Mouse (Mus musculus) c-Kit-negative CD71-positive TER-119-positive erythroid progenitor cells, embryonic 14.5 days (primary cell): ENCODE results near the gene Tnr.

ENCODE experiments used
- DNase-seq: peaks from one replicate; pipeline ENCODE4 v3.0.0-alpha.2; 2013; ENCODE audit warnings: low read depth, low spot score

Tnr gene

DNA sequence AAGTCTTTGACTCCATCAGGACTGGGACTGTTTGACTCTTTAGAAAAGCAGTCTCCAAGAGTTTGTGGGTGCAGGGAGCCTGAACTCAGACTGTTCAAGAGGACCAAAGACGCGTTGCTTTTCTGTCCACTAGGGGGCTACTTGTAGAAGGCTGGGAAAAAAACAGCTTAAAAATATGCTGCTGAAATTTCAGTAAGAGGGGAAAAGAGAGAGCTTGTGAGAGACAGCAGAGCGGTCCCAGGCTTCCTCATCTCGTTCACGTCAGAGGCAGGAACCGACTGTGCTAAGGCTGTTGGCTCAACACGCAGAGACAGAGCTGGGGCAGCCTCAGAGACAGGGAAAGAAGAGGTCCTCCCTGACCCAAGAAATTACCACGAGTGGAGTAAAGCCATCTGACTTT lies at the start of gene Tnr:
Tnr (plus strand) TSS at position 192 of the 400 bp plus-strand sequence.
- no peak for DNase-seq

DNA sequence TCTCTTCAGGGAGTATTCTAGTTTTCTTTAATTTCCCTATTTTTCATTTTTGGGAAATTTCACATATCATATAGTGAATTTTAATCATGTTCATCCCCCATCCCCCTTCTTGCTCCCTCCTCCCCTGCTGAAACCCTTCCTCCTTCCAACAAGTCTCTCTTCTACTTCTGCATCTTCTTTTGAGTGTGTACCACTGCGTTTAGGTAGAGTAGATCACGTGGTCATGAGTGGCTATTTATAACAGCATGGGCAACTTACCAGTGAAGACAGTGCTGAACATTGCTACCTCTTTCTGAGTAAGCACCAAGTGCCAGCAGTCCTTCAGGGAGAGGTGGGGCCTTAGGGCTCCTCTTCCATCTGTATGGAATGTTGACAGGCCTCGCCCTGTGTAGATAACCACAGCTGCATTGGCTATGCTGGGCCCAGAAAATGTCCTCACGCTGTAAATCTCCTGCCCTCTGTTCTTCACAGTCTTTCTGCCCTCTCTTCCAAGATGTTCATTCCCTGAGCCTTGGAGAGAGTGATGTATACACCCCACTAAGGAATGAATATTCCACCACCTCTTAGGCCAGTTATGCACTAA lies 33.6 kb upstream of the Tnr start:
- DNase-seq = no peak

DNA sequence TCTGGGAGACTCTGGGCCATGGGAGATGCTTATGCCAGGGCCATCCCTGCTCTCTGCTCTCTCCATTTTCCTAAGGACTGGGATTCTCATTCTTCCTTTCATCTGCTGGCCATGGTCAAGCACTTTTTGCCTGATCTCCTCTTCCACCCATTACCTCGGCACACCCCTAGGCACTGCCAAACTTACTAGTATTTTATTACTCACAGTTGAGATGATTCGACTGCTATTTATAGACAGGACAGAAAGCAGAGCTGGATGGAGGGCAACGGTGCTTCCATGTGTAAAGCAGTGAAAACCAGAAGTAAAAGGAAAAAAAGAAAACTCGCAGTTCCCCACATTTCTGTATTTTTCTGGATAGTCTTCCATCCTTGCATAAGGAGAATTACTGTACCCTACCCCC lies 31.0 kb upstream of the Tnr start:
- no peak for DNase-seq

DNA sequence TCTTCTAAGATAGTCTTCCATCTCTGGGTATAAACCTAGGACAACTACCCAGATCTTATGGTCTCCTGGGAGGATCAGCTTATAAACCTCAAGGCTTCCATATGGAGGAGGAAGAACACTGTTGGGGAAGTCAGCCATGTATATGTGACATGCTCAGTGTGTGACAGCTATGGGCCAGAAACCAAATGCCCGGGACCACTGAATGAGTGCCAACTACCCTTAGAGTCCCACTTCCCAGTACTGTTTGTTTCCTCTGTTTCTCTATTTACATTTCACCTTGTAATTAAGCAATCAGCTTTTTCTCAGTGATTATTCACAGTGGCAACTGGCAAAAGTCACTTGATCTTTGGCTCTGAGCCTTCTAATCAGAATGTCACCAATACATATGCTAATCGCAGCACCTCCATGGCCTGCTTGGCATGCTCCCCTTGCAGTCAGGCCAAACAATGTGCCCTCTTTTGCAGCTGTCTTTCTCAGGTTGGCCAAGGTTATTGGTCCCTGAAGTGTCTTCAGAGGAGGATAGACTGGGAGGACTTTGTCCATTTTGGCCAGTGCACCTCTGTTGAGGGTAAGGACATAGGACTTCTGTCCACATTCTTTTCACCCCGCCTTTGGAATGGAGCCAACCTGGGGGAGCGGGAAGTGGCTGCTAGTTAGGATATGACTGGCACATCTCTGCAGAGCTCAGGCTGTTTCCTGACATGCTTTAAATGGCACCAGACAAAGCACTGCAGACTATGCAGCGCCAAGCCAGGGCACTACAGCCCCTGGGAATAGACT lies 29.7 kb upstream of the Tnr start:
- DNase-seq = no peak

DNA sequence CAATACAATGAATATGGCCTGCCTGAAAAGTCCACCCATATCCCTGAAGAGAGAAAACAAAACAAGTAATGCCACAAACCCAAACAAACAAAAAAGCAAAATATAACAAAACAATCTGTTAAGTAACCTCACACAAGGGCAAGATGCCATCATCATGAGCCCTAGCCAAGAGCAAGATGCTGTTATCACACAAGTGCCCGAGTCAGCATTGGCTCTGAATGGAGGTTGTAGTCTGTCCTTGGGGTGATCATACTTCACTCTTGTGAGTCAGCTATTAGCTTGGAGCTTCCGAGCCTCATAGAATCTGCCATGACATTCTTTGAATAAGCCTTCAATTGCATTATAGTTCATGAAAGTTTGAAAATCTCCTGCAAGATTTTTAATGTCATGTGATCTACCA lies 25.3 kb upstream of the Tnr start:
- DNase-seq = no peak

DNA sequence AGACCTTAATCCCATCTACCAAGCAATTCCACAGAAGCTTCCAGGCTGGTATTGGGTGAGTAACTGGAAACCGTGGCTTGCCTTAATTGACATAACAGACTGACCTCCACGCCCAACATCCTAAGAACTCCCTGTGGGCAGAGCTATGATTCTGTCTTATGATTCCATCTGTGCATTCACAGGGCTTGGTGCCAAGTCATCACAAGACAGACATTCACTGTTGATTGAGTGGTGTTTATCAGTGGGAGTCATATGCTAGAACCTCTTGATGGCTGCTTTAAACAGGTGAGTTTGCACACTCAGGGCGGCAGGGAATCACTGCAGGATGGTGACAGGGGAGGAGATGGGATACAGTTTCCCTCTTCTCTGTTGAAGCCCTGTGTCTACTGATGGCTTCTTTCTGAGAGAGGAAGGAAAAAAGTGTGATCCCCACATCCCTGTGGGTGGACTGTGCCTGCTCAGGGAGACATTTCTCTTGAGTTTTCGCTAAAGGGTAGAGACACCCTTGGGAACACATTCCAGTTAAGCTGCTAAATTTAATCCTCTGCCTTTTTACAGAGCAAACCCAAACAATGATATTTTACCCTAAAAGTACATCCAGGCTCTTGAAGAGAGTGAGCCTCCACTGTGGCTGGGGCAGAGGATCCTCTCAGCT lies 23.6 kb upstream of the Tnr start:
- DNase-seq = no peak

DNA sequence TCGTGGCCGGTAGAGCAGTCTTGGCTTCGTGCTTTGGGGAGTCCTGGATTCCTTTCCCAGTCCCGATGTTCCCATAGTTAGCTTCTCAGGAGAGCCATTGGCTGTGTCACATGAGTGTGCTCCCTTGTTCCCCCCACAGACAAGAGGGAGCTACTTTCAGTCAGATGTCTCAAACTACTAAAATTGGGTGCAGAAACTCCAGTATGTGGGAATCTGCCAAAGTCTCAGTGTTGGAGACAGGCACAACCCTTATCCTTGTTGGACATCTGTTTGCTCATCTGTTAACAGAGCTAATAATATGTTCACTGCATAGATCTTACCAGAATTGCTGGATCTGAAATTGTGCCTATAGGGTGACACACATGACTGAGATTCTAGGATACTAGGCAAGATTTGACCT lies 21.7 kb upstream of the Tnr start:
- no peak for DNase-seq

DNA sequence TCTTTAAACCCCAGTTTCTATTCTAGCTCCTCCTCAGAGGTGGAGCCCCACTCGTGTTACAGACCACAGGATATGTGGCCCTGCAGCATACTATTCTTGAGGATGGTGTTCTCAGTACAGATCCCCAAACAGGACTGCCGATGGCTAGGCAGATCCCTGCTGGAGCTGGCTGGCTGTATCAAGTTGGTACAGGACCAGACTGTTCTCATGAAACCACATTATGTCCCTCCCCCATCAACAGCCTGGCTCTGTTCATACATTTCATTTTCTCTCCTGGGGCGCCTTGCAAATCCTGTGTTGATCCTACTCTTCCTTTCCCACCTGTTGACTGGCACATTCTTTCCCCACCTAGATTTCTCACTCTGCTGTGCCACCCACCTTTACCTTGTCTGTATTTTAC lies 12.9 kb upstream of the Tnr start:
- DNase-seq = no peak

DNA sequence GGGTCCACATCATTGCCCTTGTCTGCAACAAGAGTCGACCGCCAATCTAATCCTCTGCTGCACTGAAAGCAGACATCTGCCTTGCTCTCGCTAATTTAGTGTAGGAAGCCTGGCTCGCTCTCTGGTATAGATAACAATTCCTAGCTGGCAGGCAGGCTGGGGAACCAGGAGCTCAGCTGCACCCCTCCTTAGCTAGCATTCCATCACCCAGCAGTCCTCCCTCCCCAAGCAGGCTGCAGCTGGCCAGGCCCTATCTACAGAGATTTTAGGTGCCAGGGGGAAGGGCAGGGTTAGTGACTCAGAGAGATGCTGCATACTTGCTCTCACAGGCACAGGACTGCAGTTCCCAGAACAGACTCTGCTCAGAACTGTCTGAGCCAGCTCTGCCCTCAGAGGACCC lies 5.9 kb upstream of the Tnr start:
- no peak for DNase-seq

DNA sequence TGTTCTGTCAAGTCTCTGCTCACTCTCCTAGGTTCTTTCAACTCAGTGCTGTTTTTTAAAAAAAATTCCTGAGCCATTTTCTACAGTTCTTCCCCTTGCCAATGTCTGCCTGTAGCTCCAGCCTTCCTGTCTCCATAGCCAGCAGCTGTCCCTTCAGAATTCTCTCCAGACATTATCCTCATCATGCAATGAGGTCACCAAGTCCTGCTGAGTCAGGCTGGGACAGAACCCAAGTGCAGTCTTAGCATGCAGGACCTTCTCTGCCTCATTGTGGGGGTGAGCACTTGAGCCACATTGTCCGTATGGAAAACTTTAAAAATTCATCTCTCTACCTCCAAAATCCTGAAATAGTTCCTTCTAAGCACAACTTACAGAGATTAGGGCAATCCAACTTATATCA lies 4.4 kb upstream of the Tnr start:
- no peak for DNase-seq

DNA sequence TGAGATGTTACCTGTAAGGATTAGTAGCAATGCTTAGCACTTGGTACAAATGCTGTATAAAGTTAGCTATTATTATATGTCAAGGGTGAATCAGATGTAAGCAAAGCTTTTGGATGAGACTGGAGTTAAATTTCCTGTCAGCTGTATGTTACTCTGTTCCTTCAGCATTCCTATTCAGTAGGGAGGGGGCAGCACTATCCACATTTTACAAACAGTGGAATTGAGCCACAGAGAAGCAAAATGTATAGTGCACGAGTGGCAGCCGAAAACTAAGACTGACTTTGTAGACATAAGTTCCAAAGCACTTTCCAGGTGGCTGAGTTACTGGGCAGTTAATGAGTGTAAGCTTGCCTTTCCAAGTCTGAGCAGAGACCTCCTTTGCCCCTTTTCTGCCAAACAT lies 500 bp upstream of the Tnr start:
- DNase-seq = no peak

DNA sequence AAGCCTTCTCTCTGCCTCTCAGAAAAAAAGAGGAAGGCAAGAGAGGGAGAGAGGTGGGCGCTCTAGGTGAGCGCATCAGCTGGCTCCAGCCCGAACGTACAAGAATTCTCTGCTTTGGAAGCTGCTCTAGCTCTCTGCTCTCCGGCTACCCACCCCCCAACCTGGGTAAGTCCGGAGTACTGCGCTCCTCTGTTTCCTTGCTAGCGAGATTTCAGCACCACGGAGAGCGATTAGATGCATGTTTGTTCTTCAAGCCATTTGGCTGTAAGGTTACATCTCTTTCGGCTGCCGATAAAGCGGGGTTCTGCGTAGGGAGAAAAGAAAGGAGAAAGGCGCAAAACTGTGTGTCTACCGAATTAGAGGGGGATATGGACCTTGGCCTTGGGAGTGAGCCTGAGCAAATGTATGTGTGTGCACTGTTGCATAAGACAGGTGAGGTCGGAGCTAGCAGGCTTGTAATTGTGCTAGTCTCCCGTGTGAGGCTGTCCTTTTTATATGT lies 531 bp downstream of the Tnr start:
- no peak for DNase-seq

DNA sequence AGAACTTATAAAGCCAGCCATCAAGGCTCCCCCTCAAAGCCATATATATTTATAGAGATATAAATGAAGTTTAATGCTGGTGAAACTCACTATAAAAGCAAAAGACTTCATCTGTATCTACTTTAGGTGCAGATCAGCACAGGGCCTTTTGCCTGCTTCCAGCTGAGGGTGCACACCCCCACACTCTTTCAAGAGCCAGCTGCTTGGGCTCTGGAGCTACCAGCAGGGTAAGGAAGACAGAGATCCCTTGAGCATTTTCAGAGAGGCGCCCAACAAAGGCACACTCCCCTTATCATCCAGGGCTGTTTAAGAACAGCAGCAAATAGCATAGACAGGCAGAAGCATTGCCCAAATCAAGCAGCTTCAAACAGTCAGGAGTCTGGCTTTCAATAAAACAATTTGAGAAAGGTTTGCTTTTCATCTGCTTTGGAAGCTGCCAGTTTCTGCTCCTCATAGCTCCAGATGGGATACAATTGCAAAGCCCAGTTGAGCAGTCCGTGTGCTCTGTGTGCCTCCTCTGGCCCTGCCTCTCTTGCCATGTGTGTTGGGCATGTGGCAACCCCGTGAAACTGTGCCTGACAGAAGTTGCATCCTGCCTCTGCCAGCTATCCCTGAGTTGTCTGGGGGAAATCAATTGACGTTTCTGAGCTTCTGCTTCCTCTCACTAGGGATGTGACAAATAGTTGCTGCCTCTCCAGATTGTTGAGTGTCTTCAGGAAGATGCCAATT lies 9.4 kb downstream of the Tnr start:
- DNase-seq = no peak

DNA sequence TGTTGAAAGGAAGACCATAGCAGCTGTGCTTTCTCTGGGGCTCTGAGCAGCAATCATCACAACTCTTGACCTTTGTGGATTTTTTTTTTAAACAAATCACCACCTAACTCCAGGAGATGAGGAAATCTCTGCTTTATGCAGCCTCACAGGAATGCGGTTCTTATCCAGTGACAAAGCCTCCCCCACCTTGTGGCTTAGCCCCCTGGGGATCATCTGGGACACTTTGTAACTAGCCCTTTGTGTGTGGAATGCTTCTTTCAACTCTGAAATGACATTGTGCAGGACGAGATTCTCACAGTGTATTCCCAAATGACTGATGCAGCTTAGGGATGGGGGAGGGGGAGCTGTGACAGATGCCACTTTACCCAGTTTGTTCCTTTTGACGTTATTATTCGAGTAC lies 12.0 kb downstream of the Tnr start:
- no peak for DNase-seq

DNA sequence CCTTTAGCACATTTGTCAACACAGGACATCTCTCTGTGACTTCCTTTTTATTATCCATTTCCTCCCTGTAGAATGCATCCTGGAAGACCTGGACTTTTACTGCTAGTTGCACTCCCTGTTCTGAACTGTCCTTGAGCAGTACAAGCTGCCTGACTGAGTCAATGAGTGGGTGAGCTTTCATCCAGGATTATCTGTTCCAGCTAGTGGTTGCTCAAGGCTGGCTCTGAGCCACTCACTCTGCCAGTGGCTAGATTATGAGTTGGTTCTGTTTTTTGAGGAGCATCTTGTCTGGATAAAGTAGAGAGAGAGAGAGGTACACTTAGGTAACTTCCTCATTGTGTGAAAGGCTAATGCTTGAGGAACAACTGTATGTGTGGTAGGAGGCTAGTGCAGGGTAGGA lies 14.0 kb downstream of the Tnr start:
- DNase-seq = no peak

DNA sequence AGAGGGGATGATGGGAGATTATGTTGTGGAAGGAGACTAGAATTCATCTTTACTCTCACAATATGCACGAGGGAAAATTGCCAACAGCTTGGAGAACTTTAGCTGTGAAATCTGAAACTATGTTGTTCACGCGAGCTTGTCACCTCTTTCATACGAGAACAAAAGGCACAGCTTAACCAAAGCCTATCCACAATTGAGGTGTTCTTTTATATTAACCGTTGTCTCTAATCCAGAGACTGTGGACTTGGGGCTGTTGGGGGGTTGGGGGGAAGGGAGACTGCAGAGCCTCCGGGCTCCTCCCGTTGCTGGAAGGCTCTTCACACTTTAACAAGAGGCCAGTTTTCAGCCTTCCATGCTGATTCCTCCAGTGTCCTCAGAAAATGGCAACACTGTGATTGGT lies 14.5 kb downstream of the Tnr start:
- DNase-seq = no peak

DNA sequence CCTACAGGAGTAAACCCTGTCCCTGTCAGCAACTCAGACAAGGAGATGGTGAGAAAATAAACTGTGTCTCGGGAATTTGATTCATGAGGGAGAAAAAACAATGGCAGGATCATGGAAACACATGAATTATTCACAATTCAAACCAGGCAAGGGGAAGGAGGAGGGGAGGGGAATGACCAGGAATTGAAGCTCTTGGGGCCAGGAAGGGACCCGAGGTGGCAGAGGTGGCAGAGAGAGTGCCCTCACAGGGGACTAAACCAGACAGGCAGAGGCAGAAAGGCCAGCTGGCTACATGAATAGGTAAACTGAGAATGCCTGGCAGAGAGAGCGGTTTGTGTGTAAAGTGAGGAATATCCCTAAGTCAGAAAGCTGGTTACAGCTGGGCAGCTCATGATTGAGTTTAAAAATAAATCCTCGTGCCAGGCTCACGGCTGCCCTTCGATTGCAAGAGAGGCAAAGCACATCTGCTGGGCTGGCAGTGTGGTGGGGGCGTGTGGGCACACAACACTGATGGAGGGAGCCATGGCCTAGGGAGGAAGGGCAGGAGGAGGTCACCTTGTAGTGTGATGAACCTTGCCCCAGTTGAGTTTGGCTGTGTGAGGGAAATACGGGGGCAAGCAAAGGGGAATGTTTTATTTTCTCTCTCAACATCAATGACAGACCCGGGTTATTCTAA lies 22.0 kb downstream of the Tnr start:
- no peak for DNase-seq

DNA sequence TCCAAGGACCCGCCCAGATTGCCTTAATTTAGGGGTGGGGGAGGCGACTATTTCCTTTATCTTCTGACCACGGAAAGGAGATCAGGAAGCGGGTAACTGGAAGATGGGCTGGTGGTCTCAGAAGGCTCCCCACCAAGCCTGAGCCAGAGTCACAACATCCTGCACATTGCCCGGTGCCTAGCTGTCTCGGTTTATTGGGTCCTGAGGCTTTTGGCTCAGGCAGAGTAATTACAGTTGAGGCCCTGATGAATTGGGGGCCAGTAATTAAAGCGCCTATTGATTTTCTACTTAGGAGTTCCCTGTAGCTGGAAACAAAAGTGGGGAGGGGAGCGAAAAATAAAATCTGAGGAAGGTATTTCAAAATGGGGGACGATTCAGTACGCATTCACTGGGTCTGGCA lies 27.5 kb downstream of the Tnr start:
- no peak for DNase-seq

DNA sequence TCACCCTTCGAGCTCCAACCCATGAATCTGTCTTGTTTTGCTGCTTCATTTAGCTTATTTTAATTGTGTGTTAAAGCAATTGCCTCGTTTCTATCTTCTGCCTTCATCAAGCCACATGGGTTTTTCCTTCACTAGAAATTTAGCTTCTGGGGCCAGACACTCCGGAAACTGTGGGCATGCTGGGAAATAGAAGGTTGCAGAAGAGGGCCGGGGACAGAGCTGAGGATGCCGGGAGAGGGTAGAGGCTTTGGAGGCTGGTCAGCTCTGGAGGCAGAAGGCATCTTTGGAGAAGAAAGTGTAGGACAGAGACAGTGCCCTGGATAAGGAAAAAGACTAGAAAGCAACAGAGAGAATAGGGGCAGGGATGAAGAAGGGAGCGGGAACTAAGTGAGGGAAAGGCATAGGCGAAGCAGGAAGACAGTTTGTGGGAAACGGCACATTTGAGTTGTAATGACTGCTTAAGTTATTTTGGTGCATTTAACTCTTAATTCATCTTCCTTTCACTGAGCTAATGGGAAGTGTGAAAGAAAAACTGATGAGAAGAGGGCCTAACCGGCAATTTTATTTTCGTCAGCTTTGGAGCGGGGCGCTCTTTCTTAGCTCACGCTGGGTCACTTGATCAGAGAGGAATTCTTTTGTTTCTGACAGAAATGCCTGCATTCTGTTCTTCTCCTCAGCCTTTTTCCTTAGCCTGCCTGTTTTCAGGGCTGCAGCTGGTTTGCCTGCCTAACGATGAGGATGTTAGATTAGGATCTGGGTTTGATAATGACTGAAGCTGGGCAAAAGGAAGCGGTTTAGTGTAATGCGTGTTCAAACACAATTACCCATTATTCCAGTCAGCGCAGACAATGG lies 28.2 kb downstream of the Tnr start:
- no peak for DNase-seq

DNA sequence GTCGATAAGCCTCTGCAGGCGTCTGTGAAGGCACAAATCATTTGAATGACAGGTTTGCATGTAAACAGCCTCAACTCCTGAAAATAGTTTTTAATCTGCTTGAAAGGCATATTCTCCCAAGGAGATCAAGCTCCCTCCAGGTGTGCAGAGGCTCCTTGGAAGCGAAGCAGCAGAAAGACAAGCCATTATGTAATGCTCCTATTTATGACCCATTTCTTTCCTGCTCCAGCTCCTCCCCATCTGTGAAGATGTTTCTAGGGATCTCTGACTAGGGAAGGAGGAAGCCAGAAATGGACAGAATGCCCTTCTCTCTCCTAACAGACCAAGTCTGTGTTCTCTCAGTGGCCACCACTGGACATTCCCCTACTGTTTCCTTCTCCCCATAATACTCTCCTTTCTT lies 38.0 kb downstream of the Tnr start:
- DNase-seq = no peak

DNA sequence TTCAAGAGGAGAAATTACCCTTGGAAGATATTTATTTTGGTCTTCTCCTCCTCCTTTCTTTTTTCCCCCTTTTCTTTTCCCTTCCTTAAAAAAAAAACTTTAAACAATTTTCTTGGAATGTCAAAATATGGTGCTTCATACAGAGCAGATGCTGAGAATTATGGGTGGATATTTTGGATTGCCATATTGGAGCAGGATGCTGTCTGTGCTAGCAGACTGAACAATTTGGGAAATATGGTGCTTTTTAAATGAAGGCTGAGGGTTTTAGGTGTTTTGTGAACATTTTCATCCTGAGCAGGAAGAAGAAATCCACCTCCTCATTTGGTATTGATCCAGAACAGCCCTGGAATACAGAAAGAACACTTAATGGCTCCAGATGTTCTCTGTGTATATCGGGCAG lies 41.6 kb downstream of the Tnr start:
- DNase-seq = no peak
